Mouse (Mus musculus) macrophage (primary cell): ENCODE results near the gene Dnm3. TPM values are rescaled to one million over a fixed set of nuclear protein-coding genes. Genes with fewer than 3 reads are reported as not detected.

ENCODE experiments used
- H3K27ac ChIP-seq: fragments of 350-480 bp; formaldehyde crosslinking; 2 replicates; pipeline ENCODE4 v1.9.0; 2021
- H3K36me3 ChIP-seq: fragments of 350-480 bp; formaldehyde crosslinking; 2 replicates; pipeline ENCODE4 v1.9.0; 2021; ENCODE audit errors: inconsistent target
- H3K4me3 ChIP-seq: fragments of 350-480 bp; formaldehyde crosslinking; 2 replicates; pipeline ENCODE4 v1.9.0; 2021; ENCODE audit errors: inconsistent target
- H3K79me2 ChIP-seq: fragments of 350-480 bp; formaldehyde crosslinking; 2 replicates; pipeline ENCODE4 v1.9.0; 2021; ENCODE audit errors: inconsistent target
- WGBS: methylation state at CpG from one replicate; pipeline ENCODE4 v1.1.7; 2026; ENCODE audit warnings: inconsistent platforms; ENCODE audit not compliant: missing documents; 5-methylcytosine and 5-hydroxymethylcytosine counted together
- polyA plus RNA-seq: library from polyadenylated mRNA; stranded (reverse); fragments of 250-400 nt; gene quantifications from 3 replicates; pipeline ENCODE4 v1.2.4, GENCODE M21; 2018; ENCODE audit warnings: inconsistent platforms

Gene Dnm3
- polyA plus RNA-seq, 1 experiment from 2014 or later: not detected

- Histone ChIP-seq H3K27ac (no peak overlapping the region), H3K79me2 (no peaks in the 10 kb centered on the region), H3K4me3 (no peak overlapping the region), H3K36me3 (no peaks in the 10 kb centered on the region)
- WGBS: 17% methylated on average over 6 of the region's 6 CpGs
These were observed 437.2 kb downstream of the Dnm3 start for GRCm38 (mm10) chr1:162040490-162041274.

GRCm38 (mm10) chr1:162039808-162040207, 438.0 kb downstream of the Dnm3 start:
- Histone ChIP-seq H3K79me2 (no peaks in the 10 kb centered on the region), H3K4me3 (no peak overlapping the region), H3K36me3 (no peaks in the 10 kb centered on the region), H3K27ac (no peak overlapping the region)
- WGBS: 27% methylated on average over 7 of the region's 7 CpGs

- Histone ChIP-seq H3K79me2 (no peaks in the 10 kb centered on the region), H3K27ac (no peak overlapping the region), H3K36me3 (no peaks in the 10 kb centered on the region), H3K4me3 (no peak overlapping the region)
- 47% methylated on average over 9 of the region's 9 CpGs for WGBS
These were observed 438.7 kb downstream of the Dnm3 start for GRCm38 (mm10) chr1:162039011-162039595.

- Histone ChIP-seq H3K79me2 (no peaks in the 10 kb centered on the region), H3K36me3 (no peaks in the 10 kb centered on the region), H3K27ac (no peak overlapping the region), H3K4me3 (no peak overlapping the region)
- 66% methylated on average over 5 of the region's 5 CpGs for WGBS
These were observed 439.4 kb downstream of the Dnm3 start for GRCm38 (mm10) chr1:162038431-162038830.

GRCm38 (mm10) chr1:162037968-162038421, 439.8 kb downstream of the Dnm3 start:
- Histone ChIP-seq H3K4me3 (no peak overlapping the region), H3K27ac (no peak overlapping the region), H3K36me3 (no peaks in the 10 kb centered on the region), H3K79me2 (no peaks in the 10 kb centered on the region)
- 47% methylated on average over 9 of the region's 10 CpGs for WGBS

GRCm38 (mm10) chr1:162037185-162037765, 440.6 kb downstream of the Dnm3 start:
- H3K79me2 ChIP-seq: no peaks in the 10 kb centered on the region
- H3K4me3 ChIP-seq: no peak overlapping the region
- H3K27ac ChIP-seq: no peak overlapping the region
- WGBS: 53% methylated on average over 6 of the region's 6 CpGs
- H3K36me3 ChIP-seq: no peaks in the 10 kb centered on the region

GRCm38 (mm10) chr1:162036461-162036835, 441.4 kb downstream of the Dnm3 start:
- WGBS: 48% methylated on average over 5 of the region's 5 CpGs
- Histone ChIP-seq H3K4me3 (no peak overlapping the region), H3K27ac (no peak overlapping the region), H3K36me3 (no peaks in the 10 kb centered on the region), H3K79me2 (no peaks in the 10 kb centered on the region)

GRCm38 (mm10) chr1:162035800-162036460, 441.9 kb downstream of the Dnm3 start:
- Histone ChIP-seq H3K79me2 (no peaks in the 10 kb centered on the region), H3K4me3 (no peak overlapping the region), H3K36me3 (no peaks in the 10 kb centered on the region), H3K27ac (no peak overlapping the region)
- WGBS: 92% methylated on average over 6 of the region's 6 CpGs

GRCm38 (mm10) chr1:162023681-162024270, 454.1 kb downstream of the Dnm3 start:
- Histone ChIP-seq H3K27ac (no peak overlapping the region), H3K36me3 (no peaks in the 10 kb centered on the region), H3K79me2 (no peaks in the 10 kb centered on the region), H3K4me3 (no peak overlapping the region)
- 93% methylated on average over 8 of the region's 8 CpGs for WGBS

- Histone ChIP-seq H3K27ac (no peak overlapping the region), H3K4me3 (no peak overlapping the region), H3K36me3 (no peaks in the 10 kb centered on the region), H3K79me2 (no peaks in the 10 kb centered on the region)
- WGBS: 92% methylated on average over 4 of the region's 4 CpGs
These were observed 457.1 kb downstream of the Dnm3 start for GRCm38 (mm10) chr1:162020766-162021165.

- Histone ChIP-seq H3K79me2 (no peaks in the 10 kb centered on the region), H3K4me3 (no peak overlapping the region), H3K36me3 (no peaks in the 10 kb centered on the region), H3K27ac (no peak overlapping the region)
- WGBS: 97% methylated on average over 7 of the region's 7 CpGs
These were observed 457.5 kb downstream of the Dnm3 start for GRCm38 (mm10) chr1:162020303-162020731.

- H3K36me3 ChIP-seq: no peaks in the 10 kb centered on the region
- no peak overlapping the region for H3K27ac ChIP-seq
- no peak overlapping the region for H3K4me3 ChIP-seq
- 33% methylated on average over 5 of the region's 6 CpGs for WGBS
- no peaks in the 10 kb centered on the region for H3K79me2 ChIP-seq
These were observed 459.2 kb downstream of the Dnm3 start for GRCm38 (mm10) chr1:162018601-162018977.

GRCm38 (mm10) chr1:162017975-162018600, 459.7 kb downstream of the Dnm3 start:
- Histone ChIP-seq H3K27ac (no peak overlapping the region), H3K79me2 (no peaks in the 10 kb centered on the region), H3K4me3 (no peak overlapping the region), H3K36me3 (no peaks in the 10 kb centered on the region)
- 8% methylated on average over 12 of the region's 13 CpGs for WGBS

GRCm38 (mm10) chr1:162016982-162017381, 460.9 kb downstream of the Dnm3 start:
- no peak overlapping the region for H3K4me3 ChIP-seq
- no peaks in the 10 kb centered on the region for H3K79me2 ChIP-seq
- 90% methylated on average over 7 of the region's 7 CpGs for WGBS
- no peak overlapping the region for H3K27ac ChIP-seq
- H3K36me3 ChIP-seq: no peaks in the 10 kb centered on the region
